Mouse (Mus musculus): ENCODE results near the gene Ndufaf5.
"Not testable (repeated sequence)": the region's sequence is repeated elsewhere in the genome, so short reads cannot be mapped to it uniquely, and the experiment has no call there.

Gene Ndufaf5

GRCm38 (mm10) chr2:140170127-140170802 is at the start of gene Ndufaf5, which contains the start of gene Esf1:
TSS of gene Ndufaf5 (plus strand) at chr2:140170649.
TSS of gene Esf1 (minus strand) at chr2:140170564.
- DNase-seq, result peak; percentile 97 to 98

- no peak for DNase-seq
Observed at GRCm38 (mm10) chr2:140125516-140125915, 44.9 kb upstream of the Ndufaf5 start.

GRCm38 (mm10) chr2:140151743-140152142 is 18.7 kb upstream of the Ndufaf5 start, which contains the start of gene Gm17374:
TSS of gene Gm17374 (plus strand) at chr2:140152043.
- DNase-seq, result not testable (repeated sequence)

GRCm38 (mm10) chr2:140159186-140159730 is 11.2 kb upstream of the Ndufaf5 start:
- no peak for DNase-seq

- DNase-seq, result no peak
Observed at GRCm38 (mm10) chr2:140163351-140163854, 7.0 kb upstream of the Ndufaf5 start.

- DNase-seq, result no peak
Observed at GRCm38 (mm10) chr2:140169057-140169456, 1.4 kb upstream of the Ndufaf5 start.

GRCm38 (mm10) chr2:140170803-140171553 is 529 bp downstream of the Ndufaf5 start:
- DNase-seq, result peak in 1 of 2 experiments; percentile 53

- DNase-seq, result not testable (repeated sequence)
Observed at GRCm38 (mm10) chr2:140185685-140186210, 15.3 kb downstream of the Ndufaf5 start.

GRCm38 (mm10) chr2:140200713-140201112 is 30.3 kb downstream of the Ndufaf5 start:
- no peak for DNase-seq

GRCm38 (mm10) chr2:140202573-140202972 is 32.1 kb downstream of the Ndufaf5 start:
- DNase-seq, result no peak

GRCm38 (mm10) chr2:140203756-140204155 is 33.3 kb downstream of the Ndufaf5 start:
- DNase-seq, result no peak

GRCm38 (mm10) chr2:140214519-140215027 is 44.1 kb downstream of the Ndufaf5 start:
- DNase-seq, result no peak

- DNase-seq, result no peak
Observed at GRCm38 (mm10) chr2:140215415-140215814, 45.0 kb downstream of the Ndufaf5 start.

GRCm38 (mm10) chr2:140215965-140216364 is 45.5 kb downstream of the Ndufaf5 start:
- no peak for DNase-seq

GRCm38 (mm10) chr2:140220325-140220724 is 49.9 kb downstream of the Ndufaf5 start:
- no peak for DNase-seq

GRCm38 (mm10) chr2:140230295-140230694 is 59.8 kb downstream of the Ndufaf5 start:
- no peak for DNase-seq

- no peak for DNase-seq
Observed at GRCm38 (mm10) chr2:140237245-140237644, 66.8 kb downstream of the Ndufaf5 start.

- no peak for DNase-seq
Observed at GRCm38 (mm10) chr2:140242398-140242797, 71.9 kb downstream of the Ndufaf5 start.

- DNase-seq, result no peak
Observed at GRCm38 (mm10) chr2:140243105-140243504, 72.7 kb downstream of the Ndufaf5 start.

All from kidney, postnatal 25 days (tissue).